Mouse (Mus musculus): ENCODE data around the gene Ptpn11. TPM values are rescaled to one million over a fixed set of nuclear protein-coding genes. Genes with fewer than 3 reads are reported as not detected.
A peak's percentile ranks its signal among the peaks of the same experiment; 100 is the strongest.
"Not testable (repeated sequence)": the region's sequence is repeated elsewhere in the genome, so short reads cannot be mapped to it uniquely, and the experiment has no call there.

Gene Ptpn11
- total RNA-seq, 1 experiment from 2014 or later: 60.4 TPM

DNA sequence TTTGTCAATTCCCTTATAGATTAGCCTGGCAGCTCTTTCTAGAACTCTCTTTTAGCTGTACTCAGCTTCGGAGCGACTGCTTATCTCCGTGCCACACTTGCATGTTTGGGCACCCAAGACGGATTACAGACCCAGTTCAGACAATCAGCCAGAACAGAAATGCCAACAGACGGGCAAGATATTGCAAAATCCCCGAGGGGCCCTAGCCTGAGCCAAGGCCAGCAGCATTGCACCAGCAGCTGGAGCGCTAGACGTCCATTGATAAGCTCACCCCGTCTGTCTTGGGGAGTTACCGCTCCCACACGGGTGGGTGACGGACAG lies 24.9 kb upstream of the Ptpn11 start:
- ATAC-seq (replicated peaks; ENCODE audit: low read depth, poor library complexity, severe bottlenecking): peak; percentile 59

- peak; percentile 41 for ATAC-seq (replicated peaks; ENCODE audit: low read depth, poor library complexity, severe bottlenecking)
Observed at GRCm38 (mm10) chr5:121215380-121216125, 24.4 kb upstream of the Ptpn11 start.

DNA sequence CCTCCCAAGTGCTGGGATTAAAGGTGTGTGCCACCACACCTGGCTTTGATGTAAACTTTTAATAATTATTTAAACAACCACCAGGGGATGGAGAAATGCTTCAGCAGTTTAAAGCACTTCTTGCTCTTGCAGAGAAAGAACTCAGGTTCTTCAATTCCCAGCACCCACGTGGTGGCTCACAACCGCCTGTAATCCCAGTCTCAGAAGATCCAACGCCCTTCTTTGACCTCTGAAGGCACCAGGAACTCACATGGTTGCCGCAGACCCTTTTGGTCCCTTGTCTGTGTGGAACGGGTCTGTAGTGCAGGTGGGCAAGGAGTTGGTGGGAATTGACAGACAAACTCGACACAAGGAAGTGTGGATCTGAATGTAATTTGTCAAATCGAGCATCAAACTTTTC lies 23.5 kb upstream of the Ptpn11 start:
- no peak for ATAC-seq (replicated peaks; ENCODE audit: low read depth, poor library complexity, severe bottlenecking)

DNA sequence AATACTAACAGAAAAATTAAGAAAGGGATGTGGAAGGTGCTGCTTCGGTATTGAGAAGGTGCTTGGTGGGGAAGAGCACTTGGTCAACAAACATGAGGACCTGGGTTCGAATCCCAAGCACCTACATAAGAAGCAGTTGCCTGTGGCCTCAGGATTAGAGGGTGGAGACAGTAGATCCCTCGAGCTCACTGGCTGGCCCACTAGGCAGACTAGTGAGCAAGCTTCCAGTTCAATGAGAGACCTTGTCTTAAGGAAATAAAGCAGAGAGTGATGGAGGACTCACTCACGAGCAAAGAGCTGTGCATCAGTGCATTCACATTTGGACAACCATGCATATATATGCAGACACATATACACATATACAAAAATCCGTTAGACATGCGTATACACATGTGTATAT lies 20.9 kb upstream of the Ptpn11 start:
- no peak for ATAC-seq (replicated peaks; ENCODE audit: low read depth, poor library complexity, severe bottlenecking)

- ATAC-seq (replicated peaks; ENCODE audit: low read depth, poor library complexity, severe bottlenecking): no peak
Observed at GRCm38 (mm10) chr5:121210601-121210924, 19.4 kb upstream of the Ptpn11 start.

DNA sequence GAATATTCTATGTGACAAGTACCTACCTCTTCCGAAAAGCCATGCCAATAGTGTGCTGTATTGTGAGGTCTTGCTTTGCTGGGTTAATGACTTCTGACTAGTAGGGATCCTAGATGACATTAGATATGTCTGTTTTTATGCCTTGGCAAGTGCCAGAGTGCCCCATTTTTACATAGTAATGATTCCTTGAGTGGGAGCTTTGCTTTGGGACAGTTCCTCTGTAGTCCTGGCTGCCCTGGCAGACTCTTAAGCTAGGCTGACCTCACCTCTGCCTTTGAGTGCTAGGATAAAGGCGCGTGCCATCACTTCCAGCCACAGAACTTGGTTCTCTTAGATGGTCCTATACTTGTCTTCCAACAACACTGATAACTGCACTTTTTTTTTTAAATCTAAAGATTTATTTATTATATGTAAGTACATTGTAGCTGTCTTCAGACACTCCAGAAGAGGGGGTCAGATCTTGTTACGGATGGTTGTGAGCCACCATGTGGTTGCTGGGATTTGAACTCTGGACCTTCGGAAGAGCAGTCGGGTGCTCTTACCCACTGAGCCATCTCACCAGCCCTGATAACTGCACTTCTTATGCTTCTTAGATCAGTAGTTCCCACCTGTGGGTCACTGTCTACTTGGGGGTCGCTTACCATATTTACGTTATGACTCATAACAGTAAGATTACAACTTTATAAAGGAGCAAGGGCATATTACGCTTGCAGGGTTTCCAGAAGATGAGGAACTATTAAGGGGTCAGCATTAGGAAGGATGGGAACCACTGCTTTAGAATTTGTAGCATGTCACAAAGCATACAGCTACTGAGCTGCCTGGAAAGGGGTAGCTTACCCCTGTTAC lies 18.8 kb upstream of the Ptpn11 start:
- no peak for ATAC-seq (replicated peaks; ENCODE audit: low read depth, poor library complexity, severe bottlenecking)

DNA sequence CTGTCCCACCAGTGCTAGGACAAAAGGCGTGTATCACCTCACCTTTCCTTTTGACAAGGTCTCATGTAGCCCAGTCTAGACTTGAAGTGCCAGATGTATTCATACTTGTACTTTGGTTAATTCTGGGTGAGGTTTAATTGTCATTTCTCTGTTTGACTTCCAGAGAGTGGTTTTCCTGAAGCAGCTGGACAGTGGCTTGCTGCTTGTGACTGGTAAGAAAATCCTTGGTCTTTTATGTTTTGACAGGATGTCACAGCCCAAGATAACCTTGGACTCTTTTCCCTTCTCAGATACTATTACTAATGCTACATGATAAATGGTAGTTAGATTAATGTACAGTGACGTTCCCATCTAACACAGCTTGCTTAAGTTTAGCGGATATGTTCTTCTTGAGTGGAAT lies 15.8 kb upstream of the Ptpn11 start:
- no peak for ATAC-seq (replicated peaks; ENCODE audit: low read depth, poor library complexity, severe bottlenecking)

- ATAC-seq (replicated peaks; ENCODE audit: low read depth, poor library complexity, severe bottlenecking): no peak
Observed at GRCm38 (mm10) chr5:121206540-121206939, 15.3 kb upstream of the Ptpn11 start.

DNA sequence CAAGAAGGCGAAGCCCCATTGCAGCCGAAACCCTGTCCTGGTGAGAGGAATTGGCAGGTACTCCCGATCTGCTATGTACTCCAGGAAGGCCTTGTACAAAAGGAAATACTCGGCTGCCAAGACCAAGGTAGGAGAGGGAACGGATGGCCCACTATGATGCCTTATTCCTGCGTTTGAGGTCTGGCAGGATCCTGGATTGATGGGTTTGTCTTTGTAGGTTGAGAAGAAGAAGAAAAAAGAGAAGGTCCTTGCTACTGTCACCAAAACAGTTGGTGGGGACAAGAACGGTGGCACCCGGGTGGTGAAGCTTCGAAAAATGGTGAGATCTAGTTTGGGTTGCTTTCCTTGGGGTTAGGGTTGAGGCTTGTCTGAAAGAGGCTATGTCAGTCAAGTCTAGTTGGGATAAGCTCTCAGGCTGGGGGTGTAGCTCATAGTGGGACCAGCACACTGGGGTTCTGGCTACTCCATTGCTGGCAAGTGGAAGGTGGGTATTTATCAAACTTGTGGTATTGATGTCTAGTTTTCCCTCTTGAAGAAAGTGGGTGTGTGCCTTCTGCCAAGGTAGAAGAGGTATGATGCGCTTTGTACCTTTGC lies 14.4 kb upstream of the Ptpn11 start:
- ATAC-seq (replicated peaks; ENCODE audit: low read depth, poor library complexity, severe bottlenecking): not testable (repeated sequence)

GRCm38 (mm10) chr5:121204132-121205089 lies 13.2 kb upstream of the Ptpn11 start, which contains the start of gene Rpl6:
Gene Rpl6 (plus strand): TSS chr5:121204481.
- peak; percentile 90 for ATAC-seq (replicated peaks; ENCODE audit: low read depth, poor library complexity, severe bottlenecking)

GRCm38 (mm10) chr5:121202467-121202866 lies 11.3 kb upstream of the Ptpn11 start:
- ATAC-seq (replicated peaks; ENCODE audit: low read depth, poor library complexity, severe bottlenecking): no peak

DNA sequence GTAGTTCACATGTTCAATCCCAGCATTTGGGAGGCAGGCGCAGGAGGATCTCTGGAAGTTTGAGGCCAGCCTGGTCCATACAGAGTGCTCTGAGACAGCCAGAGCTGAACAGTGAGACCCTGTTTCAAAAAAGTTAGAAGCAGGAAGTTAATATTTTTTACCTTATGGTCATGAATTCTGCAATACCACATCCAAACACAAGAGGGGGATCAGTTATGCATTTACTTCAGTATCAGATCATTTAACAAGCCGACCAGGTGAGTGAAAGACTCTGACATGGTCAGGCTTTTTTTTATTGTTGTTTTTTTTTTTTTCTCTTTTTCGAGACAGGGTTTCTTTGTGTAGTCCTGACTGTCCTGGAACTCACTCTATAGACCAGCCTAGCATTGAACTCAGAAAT lies 10.5 kb upstream of the Ptpn11 start:
- peak; percentile 26 for ATAC-seq (replicated peaks; ENCODE audit: low read depth, poor library complexity, severe bottlenecking)

DNA sequence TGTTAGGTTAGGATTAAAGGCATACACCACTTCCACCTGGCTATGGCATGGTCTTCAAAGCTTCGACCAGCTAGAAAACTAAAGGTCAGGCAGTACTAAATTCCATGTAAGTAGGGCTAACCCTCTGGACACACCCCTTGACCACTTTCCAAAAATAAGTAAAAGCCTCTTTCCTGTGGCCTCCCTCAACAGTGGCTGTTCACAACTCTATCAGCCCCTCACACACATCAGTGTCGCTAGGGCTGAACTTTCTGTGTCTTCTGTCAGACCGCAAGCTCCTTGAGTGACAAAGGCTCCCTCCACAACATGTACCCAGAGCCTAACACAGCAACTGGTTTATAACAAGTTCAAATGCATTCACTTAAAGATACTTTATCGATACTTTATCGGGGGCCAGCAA lies 7.2 kb upstream of the Ptpn11 start:
- peak; percentile 72 for ATAC-seq (replicated peaks; ENCODE audit: low read depth, poor library complexity, severe bottlenecking)

- no peak for ATAC-seq (replicated peaks; ENCODE audit: low read depth, poor library complexity, severe bottlenecking)
Observed at GRCm38 (mm10) chr5:121197337-121197736, 6.1 kb upstream of the Ptpn11 start.

DNA sequence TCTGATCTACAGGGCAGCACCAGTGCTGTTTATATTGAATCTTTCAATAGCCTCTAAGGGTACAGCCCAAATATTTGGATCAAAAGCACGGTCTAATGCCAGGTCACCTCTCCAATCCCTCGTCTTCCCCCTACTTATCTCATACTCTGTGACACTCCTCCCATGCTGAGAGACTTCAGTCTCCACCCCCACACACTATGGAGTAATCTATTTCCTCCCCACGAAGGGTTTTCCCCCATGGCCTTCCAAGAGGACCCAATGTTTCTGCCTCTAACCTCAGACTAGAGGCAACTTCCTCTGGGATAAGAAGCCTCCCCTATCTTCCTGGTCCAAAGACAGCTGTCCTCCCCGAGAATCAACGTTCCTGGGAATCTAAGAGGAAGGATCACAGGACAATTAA lies 5.6 kb upstream of the Ptpn11 start:
- peak; percentile 72 for ATAC-seq (replicated peaks; ENCODE audit: low read depth, poor library complexity, severe bottlenecking)

GRCm38 (mm10) chr5:121194173-121194572 lies 3.0 kb upstream of the Ptpn11 start:
- no peak for ATAC-seq (replicated peaks; ENCODE audit: low read depth, poor library complexity, severe bottlenecking)

DNA sequence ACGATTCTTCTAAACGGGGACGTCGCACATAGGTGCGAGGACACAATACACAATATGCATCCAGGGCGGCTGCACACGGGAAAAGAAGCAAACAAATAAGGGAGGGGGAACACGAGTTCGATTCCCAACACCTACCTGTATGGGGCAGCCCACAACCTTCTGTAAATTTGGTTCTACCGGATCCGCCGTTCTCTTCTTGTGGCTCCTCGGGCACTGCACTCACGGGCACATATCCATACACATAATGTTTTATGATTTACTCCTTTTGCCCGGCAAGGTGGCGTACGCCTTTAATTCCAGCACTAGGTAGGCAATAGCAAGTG lies 348 bp upstream of the Ptpn11 start:
- no peak for ATAC-seq (replicated peaks; ENCODE audit: low read depth, poor library complexity, severe bottlenecking)

GRCm38 (mm10) chr5:121190210-121190835 lies 874 bp downstream of the Ptpn11 start:
- ATAC-seq (replicated peaks; ENCODE audit: low read depth, poor library complexity, severe bottlenecking): no peak; the same call in 1 of the 2 replicates

- no peak for ATAC-seq (replicated peaks; ENCODE audit: low read depth, poor library complexity, severe bottlenecking)
Observed at GRCm38 (mm10) chr5:121189182-121189581, 2.0 kb downstream of the Ptpn11 start.

GRCm38 (mm10) chr5:121188265-121188664 lies 2.9 kb downstream of the Ptpn11 start:
- ATAC-seq (replicated peaks; ENCODE audit: low read depth, poor library complexity, severe bottlenecking): no peak

Data from common myeloid progenitor, adult 5-6 weeks (primary cell).